Mouse (Mus musculus) left cerebral cortex, postnatal 4 days (tissue): Measurements from ENCODE around the gene Pde6d. TPM values are rescaled to one million over a fixed set of nuclear protein-coding genes. Genes with fewer than 3 reads are reported as not detected.
A peak's percentile ranks its signal among the peaks of the same experiment; 100 is the strongest.

Source experiments
- DNase-seq: peaks from one replicate; pipeline ENCODE4 v3.0.0-alpha.2; 2022
- intact Hi-C: fragments of 180-260 bp; cut with DNase I; formaldehyde crosslinking; loops from one replicate; pipeline ENCODE4 v1.15.1; 2025
- total RNA-seq, 2 experiments: library from RNA; stranded (reverse); gene quantifications; 2 replicates each; pipeline ENCODE4 v1.2.3; 2021

The Pde6d gene
- total RNA-seq, 2 experiments from 2014 or later = 74.4 to 74.5 TPM

GRCm38 (mm10) chr1:86504697-86505421 is 77.6 kb downstream of the Pde6d start:
- DNase-seq = peak; percentile 28
- intact Hi-C loops = no loop called here

GRCm38 (mm10) chr1:86503906-86504696 is 78.3 kb downstream of the Pde6d start:
- intact Hi-C loops = loop anchor here (2.0 kb wide), 1 partner anchor 29 kb away; no protein-coding TSS in a partner anchor
- DNase-seq = peak; percentile 97

GRCm38 (mm10) chr1:86503165-86503747 is 79.2 kb downstream of the Pde6d start:
- intact Hi-C loops = loop anchor here (2.0 kb wide), 1 partner anchor 30 kb away; no protein-coding TSS in a partner anchor

GRCm38 (mm10) chr1:86502221-86503048 is 80.0 kb downstream of the Pde6d start:
- peak; percentile 24 for DNase-seq

More at GRCm38 (mm10) chr1:86503165-86503747, 79.2 kb downstream of the Pde6d start:
- peak; percentile 45 for DNase-seq

GRCm38 (mm10) chr1:86501559-86501958 is 80.9 kb downstream of the Pde6d start:
- intact Hi-C loops = no loop called here
- peak; percentile 94 for DNase-seq

More at GRCm38 (mm10) chr1:86502221-86503048, 80.0 kb downstream of the Pde6d start:
- intact Hi-C loops = loop anchor here (2.0 kb wide), 1 partner anchor 30 kb away; no protein-coding TSS in a partner anchor

- DNase-seq = peak; percentile 82
- intact Hi-C loops = no loop called here
Measured at GRCm38 (mm10) chr1:86501114-86501532, 81.3 kb downstream of the Pde6d start.

- intact Hi-C loops = no loop called here
Measured at GRCm38 (mm10) chr1:86500681-86501080, 81.7 kb downstream of the Pde6d start.

GRCm38 (mm10) chr1:86499903-86500302 is 82.5 kb downstream of the Pde6d start:
- intact Hi-C loops = loop anchor here (5.0 kb wide), 1 partner anchor 58 kb away; no protein-coding TSS in a partner anchor
- DNase-seq = peak; percentile 78

More at GRCm38 (mm10) chr1:86500681-86501080, 81.7 kb downstream of the Pde6d start:
- DNase-seq = no peak

- DNase-seq = peak; percentile 65
- intact Hi-C loops = loop anchor here (5.0 kb wide), 1 partner anchor 56 kb away; no protein-coding TSS in a partner anchor
Measured at GRCm38 (mm10) chr1:86498611-86499010, 83.8 kb downstream of the Pde6d start.

- DNase-seq = no peak
- intact Hi-C loops = loop anchor here (5.0 kb wide), 1 partner anchor 56 kb away; no protein-coding TSS in a partner anchor
Measured at GRCm38 (mm10) chr1:86497986-86498385, 84.4 kb downstream of the Pde6d start.

GRCm38 (mm10) chr1:86497361-86497760 is 85.1 kb downstream of the Pde6d start:
- intact Hi-C loops = loop anchor here (5.0 kb wide), 1 partner anchor 55 kb away; no protein-coding TSS in a partner anchor
- no peak for DNase-seq

GRCm38 (mm10) chr1:86496340-86496739 is 86.1 kb downstream of the Pde6d start:
- DNase-seq = no peak
- intact Hi-C loops = loop anchor here (5.0 kb wide), 1 partner anchor 54 kb away; no protein-coding TSS in a partner anchor

- DNase-seq = no peak
- intact Hi-C loops = no loop called here
Measured at GRCm38 (mm10) chr1:86493783-86494182, 88.6 kb downstream of the Pde6d start.

Other genes starting within 250 kb of the Pde6d start
- gene Ncl, start 223.2 kb downstream of the Pde6d start, total RNA-seq = 100 to 1,000 TPM; 232 to 249 TPM
- under 1 TPM; 0.48 to 0.62 TPM for gene Nmur1, start 156.4 kb downstream of the Pde6d start, total RNA-seq
- not detected for gene Tex44, start 156.3 kb downstream of the Pde6d start, total RNA-seq
- 1,000 to 10,000 TPM; 1,018 to 1,064 TPM for gene Ptma, start 55.9 kb downstream of the Pde6d start, total RNA-seq
- 10 to 100 TPM; 34.2 to 36.5 TPM for gene Cops7b, start 275 bp upstream of the Pde6d start, total RNA-seq
- gene Nppc, start 87.9 kb upstream of the Pde6d start, total RNA-seq = 1 to 10 TPM; 7.3 to 7.6 TPM
- gene Dis3l2, start 121.2 kb upstream of the Pde6d start, total RNA-seq = 10 to 100 TPM; 37.5 to 38.6 TPM